Mouse (Mus musculus) heart, postnatal 14 days (tissue): Measurements from ENCODE around the gene Slc38a10. TPM values are rescaled to one million over a fixed set of nuclear protein-coding genes. Genes with fewer than 3 reads are reported as not detected.
A peak's percentile ranks its signal among the peaks of the same experiment; 100 is the strongest.

ENCODE experiments used
- DNase-seq, 2 experiments: peaks; one replicate each; pipeline ENCODE4 v3.0.0; 2021 to 2022
- intact Hi-C: fragments of 180-260 bp; cut with DNase I; formaldehyde crosslinking; loops from one replicate; pipeline ENCODE4 v1.15.1; 2025
- long read RNA-seq, 2 experiments: library from polyadenylated mRNA; stranded (forward); transcript quantifications; one replicate each; pipeline ENCODE4 v2.0.0; 2021
- total RNA-seq, 2 experiments: library from RNA; stranded (reverse); gene quantifications; 2 replicates each; pipeline ENCODE4 v1.2.3; 2021

Slc38a10 gene
- total RNA-seq = 10 to 100 TPM; 78.7 to 83.5 TPM
- long read RNA-seq, experiment 1, full-length matches to known transcripts = 17 of 62 reads
- long read RNA-seq, experiment 1, partial matches to known transcripts = 12 of 62 reads
- long read RNA-seq, experiment 1, other reads (novel, unspliced or antisense) = 33 of 62 reads
- long read RNA-seq, experiment 2, full-length matches to known transcripts = 27 of 69 reads
- long read RNA-seq, experiment 2, partial matches to known transcripts = 7 of 69 reads
- long read RNA-seq, experiment 2, other reads (novel, unspliced or antisense) = 35 of 69 reads

DNA sequence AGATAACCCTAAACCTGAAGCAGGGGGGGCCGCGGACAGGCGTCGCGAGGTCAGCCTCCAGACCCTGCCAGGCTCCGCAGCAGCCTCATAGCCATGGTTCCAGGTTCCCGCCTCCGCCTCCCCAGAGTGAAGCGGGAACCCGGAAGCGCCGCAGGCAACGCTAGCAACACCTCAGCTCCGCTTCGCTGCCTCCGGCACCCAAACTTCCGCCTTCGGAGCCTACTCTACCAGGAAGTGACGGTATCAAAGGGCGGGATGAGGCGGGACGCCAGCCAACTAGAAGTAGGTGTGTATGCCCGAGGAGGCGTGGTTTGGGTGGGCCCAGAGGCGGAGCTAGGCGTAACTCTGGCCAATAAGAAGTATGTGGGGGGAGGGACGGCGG lies at the start of gene Slc38a10:
TSS of gene Slc38a10 (minus strand) at position 234 of the 382 bp plus-strand sequence.
- intact Hi-C loops = no loop called here
- DNase-seq = peak; percentile 99 to 100

DNA sequence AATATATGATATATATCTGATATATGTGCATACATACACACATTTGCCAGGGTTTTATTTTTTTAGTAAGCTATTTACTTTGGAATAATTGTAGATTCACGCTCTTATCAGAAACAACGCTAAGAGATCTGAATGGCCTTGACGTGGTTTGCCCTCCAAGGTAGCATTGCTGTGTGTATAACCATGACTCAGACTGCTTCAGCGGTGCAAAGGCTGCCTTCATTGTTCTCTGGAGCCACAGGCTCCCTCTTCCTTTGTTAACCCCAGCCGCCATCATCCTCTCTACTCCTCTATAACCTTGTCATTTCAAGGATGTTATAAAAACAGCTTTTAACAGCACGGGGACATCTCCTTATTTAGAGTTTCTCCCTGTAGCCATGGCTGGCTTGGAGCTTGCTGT lies 49.5 kb upstream of the Slc38a10 start:
- intact Hi-C loops = no loop called here
- no peak for DNase-seq

DNA sequence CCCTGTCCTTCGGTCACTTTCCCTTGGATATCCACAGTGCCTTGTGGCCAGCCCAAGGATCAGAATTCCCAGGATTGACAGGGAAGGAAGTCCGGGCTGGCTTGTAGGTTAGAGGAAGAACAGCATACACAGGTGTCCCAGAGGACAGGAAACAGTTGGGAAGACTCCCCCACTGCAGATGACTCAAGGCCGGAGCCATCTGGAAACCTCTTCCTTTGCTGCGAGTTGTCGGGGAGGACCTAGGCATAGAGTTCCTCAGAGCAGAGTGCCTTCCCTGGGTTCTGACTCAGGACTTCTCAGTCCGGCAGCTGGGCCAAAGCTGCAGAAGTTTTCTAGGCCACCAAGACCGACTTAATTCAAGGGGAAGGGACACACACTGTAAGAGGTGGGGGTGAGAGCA lies 48.6 kb upstream of the Slc38a10 start:
- peak in 1 of 2 experiments; percentile 35 for DNase-seq
- intact Hi-C loops = no loop called here

DNA sequence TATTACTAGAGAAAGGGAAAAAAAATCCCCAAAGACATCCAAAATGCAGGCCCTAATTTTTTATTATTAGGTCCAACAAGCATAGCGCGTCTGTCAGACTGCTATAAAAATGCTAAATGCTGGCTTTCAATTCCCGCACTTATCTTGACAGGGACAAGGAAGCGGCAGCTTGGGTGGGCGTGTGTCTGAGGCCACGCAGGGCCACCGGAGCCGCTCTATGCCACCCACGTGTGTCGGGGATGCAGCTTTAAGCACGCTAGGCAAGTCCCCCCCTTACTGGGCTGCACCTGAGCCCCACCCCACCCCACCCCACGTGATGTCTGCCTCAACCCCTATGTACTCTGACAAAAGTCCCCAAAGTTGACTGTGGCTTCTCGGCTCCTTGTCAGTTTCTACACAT lies 47.7 kb upstream of the Slc38a10 start:
- intact Hi-C loops = no loop called here
- no peak for DNase-seq

DNA sequence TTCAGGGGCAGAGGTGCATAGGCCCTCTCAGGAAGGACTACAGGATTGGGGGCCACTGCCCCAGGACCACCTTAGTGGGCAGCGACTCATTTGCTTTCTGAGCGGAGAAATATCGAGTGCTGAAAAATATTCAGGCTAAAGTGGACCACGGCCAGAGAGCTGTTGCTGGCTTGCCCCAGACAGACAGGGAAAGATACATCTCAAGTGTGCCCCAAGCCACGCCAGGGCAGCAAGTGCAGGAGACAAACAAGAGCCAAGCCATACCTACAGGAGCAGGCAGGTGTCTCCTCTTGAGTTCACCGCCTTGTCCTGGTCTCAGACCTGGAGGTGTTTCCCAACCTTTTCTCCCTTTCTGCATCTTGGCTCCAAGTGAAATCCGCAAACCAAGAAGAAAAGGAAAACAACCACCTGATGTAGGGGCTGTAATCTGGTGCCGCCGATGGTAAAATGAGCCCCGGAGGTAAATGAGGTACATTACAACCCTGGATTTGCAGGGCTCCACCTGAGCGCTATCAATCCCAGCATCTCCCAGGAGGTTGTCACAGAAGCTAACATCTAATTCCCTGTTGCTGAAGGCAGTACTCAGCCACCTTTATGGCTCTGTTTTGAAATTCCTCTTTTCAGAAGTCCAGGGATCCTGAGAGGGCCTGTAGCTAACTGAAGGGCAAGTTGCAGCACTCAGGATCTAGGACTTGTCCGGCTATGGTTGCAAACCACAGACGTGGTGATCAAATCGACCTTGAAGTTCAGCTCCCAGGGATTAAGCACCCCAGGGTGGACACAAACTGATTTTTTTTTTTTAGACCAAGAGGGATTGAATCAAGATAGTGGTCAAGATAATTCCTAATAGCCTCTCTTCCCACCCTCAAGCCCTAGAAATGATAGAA lies 39.6 kb upstream of the Slc38a10 start:
- intact Hi-C loops = no loop called here
- DNase-seq = no peak

DNA sequence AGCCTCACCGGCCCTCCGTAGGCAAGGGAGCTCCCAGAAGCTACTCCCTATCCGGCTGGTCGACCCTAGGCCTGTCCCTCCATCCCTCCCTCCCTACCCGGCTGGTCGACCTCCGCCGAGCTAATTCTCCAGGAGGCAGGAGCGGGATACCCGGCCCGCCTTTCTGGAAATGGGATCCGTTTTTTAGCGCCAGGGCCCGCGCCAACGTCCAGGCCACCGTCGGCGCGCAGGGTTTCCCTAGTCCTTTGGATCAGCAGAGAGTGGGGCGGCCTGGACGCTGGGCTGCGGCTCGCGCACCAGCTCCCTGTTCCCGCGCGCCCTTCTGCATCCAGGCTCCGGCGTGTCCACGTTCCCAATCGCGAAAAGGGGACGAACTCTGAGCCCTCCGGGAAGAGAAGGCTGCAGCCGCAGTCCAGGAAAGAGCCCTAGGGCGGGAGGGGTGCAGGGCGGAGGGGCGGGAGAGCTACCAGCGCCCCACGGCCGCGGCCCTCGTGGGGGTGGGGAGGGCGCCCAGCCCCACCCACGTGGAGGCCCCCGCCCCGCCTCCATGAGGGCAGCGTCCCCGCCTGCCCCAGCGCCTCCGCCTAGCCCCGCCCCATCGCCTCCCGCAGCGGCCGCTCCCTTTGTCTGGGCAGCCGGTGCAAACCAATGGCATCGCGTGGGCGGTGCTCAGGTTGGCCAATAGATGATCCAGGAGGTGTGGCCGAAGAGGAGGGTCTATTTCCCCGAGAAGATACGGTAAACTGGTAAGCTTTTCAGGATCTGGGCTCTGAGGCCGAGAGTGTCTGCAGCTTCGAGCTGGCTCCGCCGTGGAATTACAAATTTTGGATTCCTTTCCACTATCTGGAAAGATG lies 38.5 kb upstream of the Slc38a10 start:
- intact Hi-C loops = loop anchor here (1.0 to 5.0 kb wide), 3 partner anchors 45 to 158 kb away; partner anchors contain the start of gene Actg1
- DNase-seq = peak; percentile 99

DNA sequence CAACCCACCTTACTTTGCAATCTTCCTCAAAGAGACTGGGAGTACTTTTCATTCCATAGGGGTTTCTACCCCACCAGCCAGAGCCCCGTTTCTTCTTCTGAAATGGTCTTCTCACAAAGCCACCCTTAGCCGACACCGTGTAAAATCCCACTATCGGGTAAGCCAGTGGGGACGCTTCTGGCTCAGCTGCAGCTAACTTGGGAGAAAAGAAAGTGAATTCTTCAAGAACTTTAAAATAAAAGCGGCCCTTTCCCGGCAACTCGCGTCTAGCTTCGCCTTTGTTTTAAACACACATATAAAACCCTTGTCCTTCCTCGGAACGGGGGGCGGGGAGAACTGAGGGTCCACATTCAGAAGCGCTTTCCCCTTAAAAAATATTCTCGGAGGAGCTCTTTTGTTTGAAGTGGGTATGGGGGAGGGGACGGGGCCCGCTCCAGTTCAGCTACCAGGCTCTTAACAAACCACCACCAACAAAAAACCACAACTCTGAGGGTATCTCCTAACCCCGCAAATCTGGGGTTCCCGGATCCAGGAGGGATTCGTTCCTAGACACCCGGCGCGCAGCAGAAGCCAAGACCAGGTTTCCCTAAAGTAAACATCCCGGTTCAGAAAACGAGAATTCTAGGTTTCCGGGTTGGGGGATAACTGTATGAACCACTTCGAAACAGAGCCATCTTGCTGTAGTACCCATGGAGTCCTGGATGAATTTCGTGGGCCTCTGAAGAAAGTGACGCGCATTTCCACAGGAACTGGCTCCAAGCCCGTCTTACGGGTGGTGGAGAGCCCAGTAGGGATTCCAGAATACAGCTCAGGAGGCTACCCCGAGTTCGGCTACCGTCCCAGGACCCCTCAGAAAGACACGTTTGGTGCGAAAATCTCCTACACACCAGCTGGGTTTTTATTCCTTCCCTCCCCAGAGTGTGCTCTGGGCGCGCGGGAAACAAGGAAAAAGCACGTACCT lies 37.6 kb upstream of the Slc38a10 start:
- peak; percentile 70 to 74 for DNase-seq
- intact Hi-C loops = loop anchor here (1.0 to 5.0 kb wide), 4 partner anchors 42 to 159 kb away; partner anchors contain the start of gene Actg1

DNA sequence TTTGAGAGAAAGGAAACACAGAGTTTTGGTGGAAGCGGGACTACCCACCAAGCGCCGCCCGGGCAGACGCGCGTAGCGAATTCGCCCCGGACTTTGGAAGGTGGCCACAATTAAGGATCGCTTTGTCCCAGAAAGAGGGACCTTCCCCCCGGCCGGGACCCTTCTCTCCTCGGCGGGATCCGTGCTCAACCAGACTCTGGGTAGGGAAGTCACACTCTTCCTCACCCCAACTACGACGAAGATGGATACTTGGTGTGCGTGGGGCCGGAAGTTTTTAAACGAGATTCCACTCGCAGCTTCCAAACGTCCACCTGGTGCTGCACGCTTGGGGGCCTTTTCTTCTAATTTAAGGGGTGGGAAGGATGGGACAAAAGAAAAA lies 36.9 kb upstream of the Slc38a10 start:
- peak; percentile 56 for DNase-seq
- intact Hi-C loops = loop anchor here (1.0 to 5.0 kb wide), 3 partner anchors 42 to 159 kb away; partner anchors contain the start of gene Actg1

DNA sequence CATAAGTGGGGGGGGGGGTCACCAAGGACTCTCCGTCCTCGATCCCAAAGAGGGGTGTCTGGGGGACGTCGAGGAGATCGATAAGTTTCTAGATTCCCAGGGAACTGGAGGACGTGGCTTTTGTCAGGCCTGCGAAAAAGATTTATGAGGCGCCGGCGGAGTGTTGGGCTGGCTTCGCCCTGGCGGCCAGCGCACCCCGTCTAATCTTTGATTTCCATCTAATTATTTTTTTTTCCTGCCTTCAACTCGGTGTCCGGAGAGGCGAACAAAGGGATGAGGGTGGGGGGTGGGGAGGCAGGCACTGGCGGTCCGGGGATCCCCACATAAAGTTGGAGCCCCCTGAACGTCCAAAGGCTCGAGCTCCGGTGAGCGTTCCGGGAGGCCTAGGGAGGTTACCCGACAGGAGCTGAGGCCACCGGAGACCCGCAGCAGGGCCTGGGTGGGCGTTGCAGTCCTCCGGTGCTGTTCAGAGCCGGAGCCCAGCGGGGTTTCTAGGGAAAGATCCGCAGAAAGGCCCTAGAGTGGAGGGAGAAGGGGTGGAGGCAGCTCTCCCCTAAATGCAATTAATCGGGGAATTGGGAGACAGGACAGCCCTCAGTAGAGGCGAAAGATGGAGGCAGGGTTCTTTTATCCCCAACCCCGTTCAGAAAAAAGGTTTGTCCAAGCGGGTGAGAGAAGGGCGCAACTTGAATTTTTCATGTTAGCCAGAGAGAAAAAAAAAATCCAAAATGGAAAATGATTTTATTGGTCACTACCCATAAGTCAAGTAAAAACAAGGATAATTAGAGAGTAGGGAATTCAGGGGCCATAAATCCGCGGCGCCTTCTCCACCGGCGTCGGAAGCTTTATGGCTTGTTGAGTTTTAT lies 36.3 kb upstream of the Slc38a10 start:
- DNase-seq = peak in 1 of 2 experiments; percentile 36
- intact Hi-C loops = loop anchor here (1.0 to 5.0 kb wide), 3 partner anchors 43 to 160 kb away; partner anchors contain the start of gene Actg1

DNA sequence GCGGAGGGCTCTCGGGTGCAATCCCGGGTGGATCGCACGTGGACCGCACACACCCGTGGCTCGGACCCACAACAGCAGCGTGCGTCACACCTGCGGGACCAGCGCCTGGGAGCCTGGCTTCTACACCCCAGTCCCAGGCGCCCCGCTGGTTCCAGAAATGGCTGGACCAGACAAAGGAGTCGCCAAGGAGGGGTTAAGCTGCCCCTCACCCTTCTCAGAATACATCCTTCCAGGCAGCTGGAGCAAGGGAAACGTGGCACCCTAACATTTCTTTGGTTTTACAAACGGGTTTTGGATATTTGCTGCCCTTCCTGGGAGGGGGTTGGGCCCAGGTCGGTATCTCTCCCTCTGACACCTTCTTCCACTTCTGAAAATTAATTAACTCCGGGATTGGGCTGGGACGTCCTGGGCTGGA lies 35.7 kb upstream of the Slc38a10 start:
- peak in 1 of 2 experiments; percentile 50 for DNase-seq
- intact Hi-C loops = loop anchor here (5.0 kb wide), 1 partner anchor 160 kb away; the partner anchor contains the start of gene Actg1

DNA sequence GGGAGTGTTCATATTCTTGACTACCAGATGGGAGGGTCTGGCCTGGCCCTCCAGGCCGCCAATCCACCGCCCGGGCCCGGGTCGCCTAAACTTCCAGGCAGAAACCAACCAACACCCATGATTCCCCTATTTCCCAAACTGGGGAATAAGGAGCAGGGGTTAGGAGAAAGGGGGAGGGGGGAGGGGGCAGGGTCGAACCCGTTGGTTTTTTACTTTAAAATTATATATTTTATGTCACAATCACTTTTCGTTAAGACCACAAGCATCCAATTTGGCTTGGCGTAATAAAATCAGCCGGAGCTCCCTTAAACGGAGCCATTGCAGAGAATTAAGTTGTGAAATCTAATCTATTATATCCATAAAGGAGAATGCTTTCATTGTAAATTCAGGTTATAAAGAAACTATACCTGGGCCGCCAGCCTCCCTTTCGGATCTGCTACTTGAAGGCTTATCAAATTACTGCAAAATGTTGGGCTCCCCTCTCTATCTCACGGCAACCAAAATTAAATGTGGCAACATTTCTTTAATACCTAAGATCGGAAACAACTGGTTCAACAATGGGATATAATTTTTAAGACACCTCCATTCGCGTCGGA lies 35.1 kb upstream of the Slc38a10 start:
- intact Hi-C loops = loop anchor here (5.0 kb wide), 1 partner anchor 161 kb away; the partner anchor contains the start of gene Actg1
- DNase-seq = no peak

DNA sequence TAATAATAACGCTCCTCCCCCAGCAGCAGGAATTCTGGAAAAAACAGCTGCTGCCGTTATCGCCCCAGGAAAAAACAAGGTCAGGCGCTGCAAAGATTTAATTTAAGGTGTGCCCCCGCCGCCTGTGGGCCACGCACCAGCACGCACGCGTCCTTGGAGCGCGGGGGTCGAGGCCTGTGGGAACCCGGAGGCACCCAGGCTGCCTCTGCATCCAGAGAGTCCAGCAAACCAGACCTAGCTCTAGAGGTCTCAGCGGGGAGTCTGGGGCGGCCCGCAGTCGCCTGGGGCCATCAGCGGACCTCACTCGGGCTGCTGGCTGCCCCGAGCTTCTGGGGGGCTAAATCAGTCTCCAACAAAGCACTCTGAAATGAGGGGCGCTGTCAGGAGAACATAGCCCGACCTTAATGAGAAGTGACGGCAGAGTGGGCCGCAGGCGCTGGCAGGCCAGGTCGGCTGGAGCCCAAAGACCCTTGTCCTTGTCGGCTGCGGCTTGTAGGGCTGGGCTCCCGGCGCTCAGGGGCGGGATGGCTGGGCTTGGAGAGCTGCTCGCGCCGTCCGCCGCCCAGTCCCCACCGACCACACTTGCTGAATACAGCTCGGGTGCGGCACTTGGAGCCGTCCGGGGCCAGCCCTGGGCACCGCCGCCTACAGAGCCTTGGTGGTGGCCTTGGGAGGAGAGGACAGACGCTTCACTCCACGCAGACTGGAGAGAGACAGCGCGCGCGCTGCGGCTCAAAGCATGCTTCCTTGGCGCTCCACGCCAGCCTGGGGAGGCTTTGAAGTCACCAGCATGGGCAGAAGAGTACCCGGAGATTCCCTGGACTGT lies 34.4 kb upstream of the Slc38a10 start:
- peak; percentile 68 for DNase-seq
- intact Hi-C loops = loop anchor here (5.0 kb wide), 1 partner anchor 162 kb away; the partner anchor contains the start of gene Actg1

DNA sequence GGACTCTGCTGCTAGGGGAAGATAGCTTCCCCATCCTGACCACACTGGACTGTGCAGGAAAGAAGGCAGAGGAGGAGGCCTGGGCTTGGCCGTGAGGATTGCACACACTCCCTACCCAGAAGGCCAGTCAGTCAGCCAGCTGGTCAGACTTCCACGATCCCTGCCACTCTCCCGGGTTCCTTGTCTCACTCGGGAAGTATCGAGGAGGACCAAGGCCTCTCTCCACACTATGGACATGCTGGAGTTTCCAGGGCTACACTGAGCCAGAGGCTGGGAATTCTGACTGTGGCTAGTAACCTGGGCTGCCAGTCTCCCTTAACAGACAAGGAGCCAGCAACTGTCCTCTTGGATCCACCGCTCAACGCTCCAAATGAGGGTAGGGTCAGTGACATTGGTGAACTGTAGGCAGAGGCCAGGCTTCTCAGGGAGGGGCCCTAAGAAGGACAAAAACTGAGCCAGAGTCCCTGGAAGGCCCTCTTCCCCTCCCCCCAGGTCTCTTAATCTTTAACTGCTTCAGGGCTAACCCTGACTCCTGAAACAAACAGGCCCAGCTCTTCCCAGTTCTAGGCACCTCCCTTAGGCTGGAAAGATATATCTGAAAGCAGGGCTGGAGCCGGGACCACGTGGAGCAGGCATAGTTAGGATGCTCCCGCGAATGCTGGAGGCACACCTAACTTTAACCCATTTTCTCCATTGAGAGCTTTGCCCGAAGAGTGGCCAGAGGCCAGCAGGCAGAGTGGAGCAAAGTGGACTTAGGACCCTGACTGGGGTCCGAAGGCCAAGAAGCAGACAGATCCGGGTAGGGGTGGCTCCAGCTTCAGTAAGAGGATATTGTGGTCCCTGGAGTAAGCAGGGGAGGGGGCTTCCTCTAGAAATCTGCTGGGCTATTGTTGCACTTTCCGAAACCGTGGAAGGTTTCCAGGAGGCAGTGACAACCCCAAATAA lies 33.5 kb upstream of the Slc38a10 start:
- intact Hi-C loops = loop anchor here (5.0 kb wide), 2 partner anchors 37 to 163 kb away; partner anchors contain the start of gene Actg1
- DNase-seq = peak; percentile 62 to 63

DNA sequence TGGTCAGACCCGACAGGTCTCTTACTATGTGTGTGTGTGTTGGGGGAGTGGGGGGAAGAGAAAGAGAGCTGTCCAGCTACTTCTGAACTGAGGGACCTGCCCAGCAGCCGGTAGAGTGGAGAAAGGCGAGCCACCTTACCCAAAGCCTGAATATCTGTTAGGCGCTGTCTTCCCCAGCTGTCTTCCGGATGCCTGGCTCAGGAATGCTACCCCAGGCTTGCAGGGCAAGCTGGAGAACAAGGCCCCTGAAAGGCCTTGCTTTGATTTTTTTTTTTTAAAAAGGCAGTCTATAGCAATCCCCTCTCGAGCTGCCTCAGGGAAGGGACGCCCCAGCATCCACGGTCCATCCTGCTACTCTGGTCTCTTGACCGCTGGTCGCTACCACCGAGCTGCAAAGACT lies 32.6 kb upstream of the Slc38a10 start:
- DNase-seq = no peak
- intact Hi-C loops = loop anchor here (5.0 kb wide), 1 partner anchor 36 kb away; no protein-coding TSS in a partner anchor

DNA sequence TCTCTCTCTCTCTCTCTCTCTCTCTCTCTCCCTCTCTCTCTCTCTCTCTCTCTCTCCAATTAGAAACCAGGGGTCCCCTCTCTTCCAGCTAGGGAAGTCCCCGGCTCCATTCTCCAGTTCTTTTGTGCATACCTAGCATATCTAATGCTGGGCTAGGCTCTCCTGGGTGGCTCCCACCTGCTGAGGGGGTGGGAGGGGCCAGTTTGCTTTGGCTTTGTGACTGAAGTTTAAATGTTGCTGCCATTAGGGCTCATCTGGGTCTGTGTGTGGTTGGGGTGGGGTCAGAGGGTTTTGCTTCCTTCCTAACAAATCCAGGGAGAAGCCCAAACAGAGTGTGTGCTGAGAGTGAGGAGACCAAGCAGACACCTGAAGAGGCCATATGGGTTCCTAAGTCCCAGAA lies 32.0 kb upstream of the Slc38a10 start:
- intact Hi-C loops = loop anchor here (5.0 kb wide), 1 partner anchor 36 kb away; no protein-coding TSS in a partner anchor
- no peak for DNase-seq
